Mouse (Mus musculus) hindbrain, embryonic 13.5 days (tissue): ENCODE data around the gene Rln3. TPM values are rescaled to one million over a fixed set of nuclear protein-coding genes. Genes with fewer than 3 reads are reported as not detected.

Experiments
- ATAC-seq: fragments of 200-750 bp; cut with Nextera tagmentation; 2 replicates; pipeline ENCODE4 v1.8.0; 2017; ENCODE audit warnings: moderate TSS enrichment; ENCODE audit not compliant: low FRiP score
- H3K27ac ChIP-seq: fragments of 300-500 bp; sonication (generic); 2 replicates; pipeline ENCODE4 v1.5.1; 2015; ENCODE audit warnings: inconsistent platforms, mild to moderate bottlenecking, moderate library complexity
- H3K27me3 ChIP-seq: fragments of 300-500 bp; sonication (generic); 2 replicates; pipeline ENCODE4 v1.6.1; 2015; ENCODE audit warnings: mild to moderate bottlenecking, inconsistent platforms
- H3K36me3 ChIP-seq: fragments of 300-500 bp; sonication (generic); 2 replicates; pipeline ENCODE4 v1.6.1; 2015; ENCODE audit warnings: mild to moderate bottlenecking, inconsistent platforms
- H3K4me1 ChIP-seq: fragments of 300-500 bp; sonication (generic); replicated peaks from 2 replicates; pipeline ENCODE4 v1.6.1; 2015; ENCODE audit warnings: inconsistent platforms
- H3K4me2 ChIP-seq: fragments of 300-500 bp; sonication (generic); 2 replicates; pipeline ENCODE4 v1.6.1; 2015; ENCODE audit warnings: inconsistent platforms, mild to moderate bottlenecking, moderate library complexity
- H3K4me3 ChIP-seq: fragments of 300-500 bp; sonication (generic); 2 replicates; pipeline ENCODE4 v1.5.1; 2015; ENCODE audit warnings: mild to moderate bottlenecking, inconsistent platforms
- H3K9ac ChIP-seq: fragments of 300-500 bp; sonication (generic); 2 replicates; pipeline ENCODE4 v1.6.1; 2015; ENCODE audit warnings: mild to moderate bottlenecking, inconsistent platforms
- H3K9me3 ChIP-seq: fragments of 300-500 bp; sonication (generic); 2 replicates; pipeline ENCODE4 v1.6.1; 2016; ENCODE audit warnings: inconsistent platforms
- WGBS: fragments of 180-500 bp; shearing (Covaris S2); methylation state at CpG from one replicate; pipeline ENCODE4 v1.1.7; 2015; 5-methylcytosine and 5-hydroxymethylcytosine counted together
- polyA plus RNA-seq: library from polyadenylated mRNA; unstranded; fragments of >200 nt; fragmentation: Nextera tagmentation; extraction: Ambion mirVana; gene quantifications from 2 replicates; pipeline ENCODE4 v1.2.1, GENCODE M21; 2015

The Rln3 gene
- polyA plus RNA-seq, 1 experiment from 2014 or later = not detected

GRCm38 (mm10) chr8:84071921-84072320, 27.1 kb upstream of the Rln3 start:
- H3K36me3 ChIP-seq = peaks cover 28% of the 10 kb centered on the region

GRCm38 (mm10) chr8:84070667-84071066, 25.9 kb upstream of the Rln3 start:
- Histone ChIP-seq H3K9ac (no peak overlapping the region), H3K9me3 (no peaks in the 10 kb centered on the region), H3K4me2 (no peak overlapping the region), H3K36me3 (peaks cover 16% of the 10 kb centered on the region), H3K27me3 (no peaks in the 10 kb centered on the region), H3K4me1 (peaks cover 73% of the 10 kb centered on the region), H3K27ac (no peak overlapping the region), H3K4me3 (no peak overlapping the region)
- 85% methylated on average over 2 of the region's 2 CpGs for WGBS
- no peak for ATAC-seq

More at GRCm38 (mm10) chr8:84071921-84072320, 27.1 kb upstream of the Rln3 start:
- Histone ChIP-seq H3K4me2 (no peak overlapping the region), H3K9ac (peak overlapping the region; percentile 39; the same call in 1 of the 2 replicates), H3K27me3 (no peaks in the 10 kb centered on the region), H3K27ac (0 out of 2 replicates have a peak overlapping the region, but pooled peaks have one; percentile 77), H3K4me3 (no peak overlapping the region), H3K4me1 (peaks cover 72% of the 10 kb centered on the region), H3K9me3 (no peaks in the 10 kb centered on the region)
- 79% methylated on average over 3 of the region's 3 CpGs for WGBS
- ATAC-seq = no peak

GRCm38 (mm10) chr8:84070241-84070640, 25.4 kb upstream of the Rln3 start:
- peaks cover 73% of the 10 kb centered on the region for H3K4me1 ChIP-seq
- H3K4me2 ChIP-seq = no peak overlapping the region
- no peaks in the 10 kb centered on the region for H3K27me3 ChIP-seq
- peaks cover 12% of the 10 kb centered on the region for H3K36me3 ChIP-seq
- ATAC-seq = no peak
- no peaks in the 10 kb centered on the region for H3K9me3 ChIP-seq
- H3K27ac ChIP-seq = 0 out of 2 replicates have a peak overlapping the region, but pooled peaks have one; percentile 27
- WGBS = 87% methylated on average over 5 of the region's 5 CpGs
- H3K9ac ChIP-seq = no peak overlapping the region
- H3K4me3 ChIP-seq = no peak overlapping the region

DNA sequence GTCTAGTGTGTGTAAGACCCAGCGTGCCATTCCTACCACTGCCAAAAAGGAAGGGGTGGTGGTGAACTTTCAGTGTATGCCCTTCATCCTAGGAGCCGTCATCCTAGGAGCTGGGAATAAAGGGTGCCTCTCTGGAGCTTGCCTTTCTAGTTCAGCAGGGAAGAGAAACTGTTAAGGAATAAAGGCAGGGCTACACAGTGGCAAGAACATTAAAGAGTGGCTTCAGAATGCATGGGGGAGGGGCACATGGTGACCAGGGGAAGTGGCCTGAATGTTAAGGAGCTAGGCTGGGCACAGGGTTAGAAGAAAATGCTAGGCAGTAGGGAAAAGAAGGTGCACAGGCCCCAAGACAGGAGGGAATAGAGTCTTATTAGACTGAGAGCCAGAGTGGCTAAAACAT, 24.9 kb upstream of the Rln3 start:
- H3K4me3 ChIP-seq = no peak overlapping the region
- no peaks in the 10 kb centered on the region for H3K27me3 ChIP-seq
- H3K27ac ChIP-seq = peak overlapping the region; percentile 27
- H3K4me1 ChIP-seq = peaks cover 73% of the 10 kb centered on the region
- peaks cover 7% of the 10 kb centered on the region; the same call in 1 of the 2 replicates for H3K36me3 ChIP-seq
- H3K4me2 ChIP-seq = no peak overlapping the region
- H3K9ac ChIP-seq = peak overlapping the region; percentile 14; the same call in 1 of the 2 replicates
- ATAC-seq = no peak
- H3K9me3 ChIP-seq = no peaks in the 10 kb centered on the region
- WGBS = 58% methylated on average over 2 of the region's 2 CpGs

DNA sequence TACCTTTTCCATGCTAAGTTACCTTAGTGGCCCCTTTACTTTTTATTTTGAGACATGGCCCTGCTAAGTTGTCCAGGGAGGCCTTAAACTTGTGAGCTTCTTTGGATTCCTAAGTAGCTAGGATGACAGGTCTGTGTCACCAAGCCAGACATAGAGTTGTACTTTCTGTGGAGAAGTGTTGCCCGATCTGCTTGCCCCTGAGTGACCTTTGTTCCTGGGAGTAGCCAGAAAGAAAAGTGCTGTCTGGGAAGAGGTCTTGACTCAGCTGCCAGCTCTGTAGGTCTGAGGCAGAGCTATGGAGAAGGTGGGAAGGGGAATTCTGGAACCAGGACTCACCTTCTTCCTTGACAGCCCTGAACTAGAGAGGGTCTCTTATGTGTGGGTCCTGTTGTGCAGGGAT, 24.4 kb upstream of the Rln3 start:
- peaks cover 69% of the 10 kb centered on the region for H3K4me1 ChIP-seq
- WGBS = 50% methylated on average over 1 of the region's 1 CpGs

GRCm38 (mm10) chr8:84068316-84069035, 23.7 kb upstream of the Rln3 start:
- WGBS = 81% methylated on average over 12 of the region's 12 CpGs
- Histone ChIP-seq H3K4me2 (peak overlapping the region; percentile 54), H3K27me3 (no peaks in the 10 kb centered on the region), H3K9me3 (no peaks in the 10 kb centered on the region), H3K4me1 (peaks cover 62% of the 10 kb centered on the region), H3K4me3 (no peak overlapping the region), H3K36me3 (no peaks in the 10 kb centered on the region), H3K9ac (0 out of 2 replicates have a peak overlapping the region, but pooled peaks have one; percentile 85), H3K27ac (no peak overlapping the region)
- no peak for ATAC-seq

More for the DNA sequence above, 24.4 kb upstream of the Rln3 start:
- Histone ChIP-seq H3K36me3 (peaks cover 2% of the 10 kb centered on the region; the same call in 1 of the 2 replicates), H3K27ac (peak overlapping the region; percentile 27; the same call in 1 of the 2 replicates), H3K27me3 (no peaks in the 10 kb centered on the region), H3K9ac (peak overlapping the region; percentile 14; the same call in 1 of the 2 replicates), H3K4me3 (no peak overlapping the region), H3K9me3 (no peaks in the 10 kb centered on the region), H3K4me2 (no peak overlapping the region)
- no peak for ATAC-seq

DNA sequence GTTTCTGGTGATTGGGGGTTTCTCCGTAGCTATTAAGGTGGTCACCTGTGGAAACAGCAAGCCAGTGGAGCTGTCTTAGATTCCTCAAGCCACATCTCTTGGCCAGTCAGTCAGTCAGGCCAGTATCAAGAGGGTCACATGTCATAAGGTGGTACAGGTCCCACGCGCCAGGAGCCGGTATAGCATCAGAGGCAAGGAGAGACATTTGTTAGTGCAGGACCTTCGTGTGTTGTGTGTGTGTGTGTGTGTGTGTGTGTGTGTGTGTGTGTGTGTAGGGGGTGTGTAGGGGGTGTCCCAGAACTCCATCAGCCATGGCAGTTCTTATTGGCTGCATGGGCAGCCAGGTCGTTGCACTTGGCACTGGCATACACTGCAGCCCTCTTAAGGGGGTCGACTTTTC, 23.1 kb upstream of the Rln3 start:
- Histone ChIP-seq H3K9ac (peak overlapping the region; percentile 85), H3K4me1 (peaks cover 56% of the 10 kb centered on the region)
- no peak for ATAC-seq

GRCm38 (mm10) chr8:84067047-84067573, 22.3 kb upstream of the Rln3 start:
- H3K27me3 ChIP-seq = no peaks in the 10 kb centered on the region
- H3K9ac ChIP-seq = peak overlapping the region; percentile 85
- no peaks in the 10 kb centered on the region for H3K36me3 ChIP-seq
- peak overlapping the region; percentile 54 for H3K4me2 ChIP-seq
- ATAC-seq = peak; percentile 74
- H3K4me3 ChIP-seq = peak overlapping the region; percentile 88
- peaks cover 48% of the 10 kb centered on the region for H3K4me1 ChIP-seq
- H3K27ac ChIP-seq = peak overlapping the region; percentile 97
- under 1% methylated on average over 46 of the region's 58 CpGs for WGBS
- H3K9me3 ChIP-seq = no peaks in the 10 kb centered on the region

More for the DNA sequence above, 23.1 kb upstream of the Rln3 start:
- H3K27ac ChIP-seq = no peak overlapping the region
- WGBS = 90% methylated on average over 7 of the region's 7 CpGs
- H3K9me3 ChIP-seq = no peaks in the 10 kb centered on the region
- no peaks in the 10 kb centered on the region for H3K27me3 ChIP-seq
- H3K36me3 ChIP-seq = no peaks in the 10 kb centered on the region
- H3K4me2 ChIP-seq = peak overlapping the region; percentile 54
- H3K4me3 ChIP-seq = peak overlapping the region; percentile 88

GRCm38 (mm10) chr8:84066291-84066930, 21.6 kb upstream of the Rln3 start, which contains the start of gene Rfx1:
Rfx1 (plus strand) TSS chr8:84066834.
- under 1% methylated on average over 51 of the region's 51 CpGs for WGBS
- Histone ChIP-seq H3K27me3 (no peaks in the 10 kb centered on the region), H3K4me3 (peak within 1 kb of the TSS; percentile 88), H3K4me1 (peaks cover 41% of the 10 kb centered on the region), H3K4me2 (peak within 1 kb of the TSS; percentile 80), H3K27ac (peak within 1 kb of the TSS; percentile 97), H3K9ac (peak within 1 kb of the TSS; percentile 85), H3K36me3 (no peaks in the 10 kb centered on the region), H3K9me3 (no peaks in the 10 kb centered on the region)
- peak; percentile 98 for ATAC-seq

GRCm38 (mm10) chr8:84065457-84066072, 20.8 kb upstream of the Rln3 start:
- 23% methylated on average over 5 of the region's 5 CpGs for WGBS
- H3K36me3 ChIP-seq = no peaks in the 10 kb centered on the region
- no peaks in the 10 kb centered on the region for H3K27me3 ChIP-seq
- H3K4me2 ChIP-seq = peak overlapping the region; percentile 80
- ATAC-seq = no peak
- H3K9ac ChIP-seq = peak overlapping the region; percentile 76
- H3K9me3 ChIP-seq = no peaks in the 10 kb centered on the region
- H3K27ac ChIP-seq = peak overlapping the region; percentile 88
- peaks cover 35% of the 10 kb centered on the region for H3K4me1 ChIP-seq
- H3K4me3 ChIP-seq = peak overlapping the region; percentile 88

DNA sequence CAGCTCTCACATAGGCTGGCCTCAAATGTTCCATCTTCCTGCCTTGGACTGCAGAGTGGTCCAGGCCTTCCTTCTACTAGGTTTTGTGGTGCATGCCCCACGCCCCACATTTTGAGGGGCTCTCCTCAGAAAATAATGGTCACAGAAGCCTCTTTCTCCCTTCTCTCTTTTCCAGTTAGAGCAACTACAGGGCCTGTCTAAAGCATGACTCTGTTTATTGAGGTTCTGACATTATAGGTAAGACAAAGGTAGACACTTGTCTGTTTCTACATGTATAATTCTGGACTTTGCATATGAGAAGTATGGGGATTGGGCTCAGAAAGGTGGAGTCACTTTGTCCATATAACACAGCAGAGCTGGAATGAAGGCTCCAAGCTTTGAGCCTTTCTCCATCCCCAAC, 20.2 kb upstream of the Rln3 start, which contains the start of gene Gm10643:
Gene Gm10643 (minus strand): TSS at position 101 of the 400 bp plus-strand sequence.
- H3K4me3 ChIP-seq = peak within 1 kb of the TSS; percentile 88
- peak within 1 kb of the TSS; percentile 76 for H3K9ac ChIP-seq
- peak within 1 kb of the TSS; percentile 80 for H3K4me2 ChIP-seq
- peak within 1 kb of the TSS; percentile 88 for H3K27ac ChIP-seq
- no peaks in the 10 kb centered on the region for H3K36me3 ChIP-seq
- WGBS = 96% methylated on average over 1 of the region's 1 CpGs
- H3K27me3 ChIP-seq = no peaks in the 10 kb centered on the region
- no peaks in the 10 kb centered on the region for H3K9me3 ChIP-seq
- H3K4me1 ChIP-seq = peaks cover 30% of the 10 kb centered on the region
- no peak for ATAC-seq
